Mouse (Mus musculus) liver, embryonic 15.5 days (tissue): ENCODE measurements at regions not wholly inside any gene's neighbourhood (a gene's known extent, or its start where the extent isn't known, plus 50 kb on each side); places are given as distances from the start of the nearest gene placed in this dataset.

Source experiments
- ATAC-seq: fragments of 200-750 bp; cut with Nextera tagmentation; 2 replicates; pipeline ENCODE4 v1.8.0; 2017; ENCODE audit warnings: moderate number of reproducible peaks, mild to moderate bottlenecking, moderate library complexity; ENCODE audit not compliant: insufficient read depth
- H3K27ac ChIP-seq: fragments of 300-500 bp; sonication (generic); replicated peaks from 2 replicates; pipeline ENCODE4 v1.5.1; 2015; ENCODE audit warnings: mild to moderate bottlenecking, inconsistent platforms
- H3K27me3 ChIP-seq: fragments of 300-500 bp; sonication (generic); 2 replicates; pipeline ENCODE4 v1.6.1; 2015; ENCODE audit warnings: mild to moderate bottlenecking, inconsistent platforms
- H3K36me3 ChIP-seq: fragments of 300-500 bp; sonication (generic); replicated peaks from 2 replicates; pipeline ENCODE4 v1.6.1; 2015; ENCODE audit warnings: moderate library complexity, mild to moderate bottlenecking, inconsistent platforms
- H3K4me1 ChIP-seq: fragments of 300-500 bp; sonication (generic); replicated peaks from 2 replicates; pipeline ENCODE4 v1.6.1; 2015; ENCODE audit warnings: inconsistent platforms
- H3K4me2 ChIP-seq: fragments of 300-500 bp; sonication (generic); 2 replicates; pipeline ENCODE4 v1.6.1; 2015; ENCODE audit warnings: moderate library complexity, mild to moderate bottlenecking, inconsistent platforms
- H3K4me3 ChIP-seq: fragments of 300-500 bp; sonication (generic); replicated peaks from 2 replicates; pipeline ENCODE4 v1.5.1; 2015; ENCODE audit warnings: mild to moderate bottlenecking, inconsistent platforms
- H3K9ac ChIP-seq: fragments of 300-500 bp; sonication (generic); 2 replicates; pipeline ENCODE4 v1.6.1; 2015; ENCODE audit warnings: moderate library complexity, mild to moderate bottlenecking, inconsistent platforms
- H3K9me3 ChIP-seq: fragments of 300-500 bp; sonication (generic); replicated peaks from 2 replicates; pipeline ENCODE4 v1.6.1; 2016; ENCODE audit warnings: inconsistent platforms
- WGBS: fragments of 180-500 bp; shearing (Covaris S2); methylation state at CpG from one replicate; pipeline ENCODE4 v1.1.7; 2015; ENCODE audit warnings: mixed read lengths; ENCODE audit not compliant: insufficient replicate concordance; 5-methylcytosine and 5-hydroxymethylcytosine counted together

DNA sequence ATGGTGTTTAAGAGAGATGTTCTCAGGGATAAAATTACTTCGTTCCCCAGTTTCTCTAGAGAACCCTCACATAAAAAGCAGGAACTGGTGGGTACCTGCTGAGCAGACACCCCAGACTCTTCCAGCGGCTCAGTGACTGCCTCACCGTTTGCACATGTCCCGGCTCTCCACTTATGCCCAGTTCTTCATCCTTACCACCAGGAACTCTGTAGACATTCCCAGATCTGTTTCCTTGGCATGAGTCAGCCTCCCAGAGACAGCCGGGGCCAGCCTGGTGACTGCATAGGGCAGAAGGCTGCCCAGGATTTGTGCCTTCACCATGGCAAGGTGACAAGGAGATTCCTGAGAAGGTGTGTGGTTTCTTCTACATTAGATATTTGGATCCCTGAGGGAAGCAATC is 81.6 kb upstream of the Rasgrf1 start:
- Histone ChIP-seq H3K9me3 (no peaks in the 10 kb centered on the region), H3K4me2 (no peak overlapping the region), H3K36me3 (no peaks in the 10 kb centered on the region), H3K27me3 (no peaks in the 10 kb centered on the region), H3K4me3 (no peak overlapping the region), H3K9ac (no peak overlapping the region), H3K4me1 (no peaks in the 10 kb centered on the region), H3K27ac (no peak overlapping the region)
- WGBS: 58% methylated on average over 5 of the region's 5 CpGs
- no peak for ATAC-seq

DNA sequence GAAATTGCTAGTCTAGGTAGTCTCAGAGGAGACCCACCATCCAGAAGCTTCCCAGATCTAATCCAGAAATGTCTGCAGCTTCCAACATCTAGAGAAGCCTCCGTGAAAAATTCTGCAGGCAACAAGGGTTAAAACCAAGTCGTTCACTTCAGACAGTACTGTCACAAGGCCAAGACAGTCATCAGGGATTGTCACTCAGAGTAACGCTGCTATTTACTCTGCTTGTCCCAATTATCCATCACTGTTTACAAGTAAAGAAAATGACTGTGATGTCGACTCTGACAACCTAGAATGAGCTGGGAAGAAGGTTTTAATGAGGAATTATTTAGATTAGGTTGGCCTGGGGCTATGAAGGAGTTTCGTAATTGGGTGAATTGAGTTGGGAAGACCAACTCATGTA is 82.1 kb upstream of the Rasgrf1 start:
- no peak overlapping the region for H3K4me3 ChIP-seq
- WGBS: 42% methylated on average over 5 of the region's 5 CpGs
- H3K36me3 ChIP-seq: no peaks in the 10 kb centered on the region
- H3K27me3 ChIP-seq: no peaks in the 10 kb centered on the region
- H3K9me3 ChIP-seq: no peaks in the 10 kb centered on the region
- no peak overlapping the region for H3K4me2 ChIP-seq
- H3K9ac ChIP-seq: no peak overlapping the region
- no peak for ATAC-seq
- no peak overlapping the region for H3K27ac ChIP-seq
- H3K4me1 ChIP-seq: no peaks in the 10 kb centered on the region

DNA sequence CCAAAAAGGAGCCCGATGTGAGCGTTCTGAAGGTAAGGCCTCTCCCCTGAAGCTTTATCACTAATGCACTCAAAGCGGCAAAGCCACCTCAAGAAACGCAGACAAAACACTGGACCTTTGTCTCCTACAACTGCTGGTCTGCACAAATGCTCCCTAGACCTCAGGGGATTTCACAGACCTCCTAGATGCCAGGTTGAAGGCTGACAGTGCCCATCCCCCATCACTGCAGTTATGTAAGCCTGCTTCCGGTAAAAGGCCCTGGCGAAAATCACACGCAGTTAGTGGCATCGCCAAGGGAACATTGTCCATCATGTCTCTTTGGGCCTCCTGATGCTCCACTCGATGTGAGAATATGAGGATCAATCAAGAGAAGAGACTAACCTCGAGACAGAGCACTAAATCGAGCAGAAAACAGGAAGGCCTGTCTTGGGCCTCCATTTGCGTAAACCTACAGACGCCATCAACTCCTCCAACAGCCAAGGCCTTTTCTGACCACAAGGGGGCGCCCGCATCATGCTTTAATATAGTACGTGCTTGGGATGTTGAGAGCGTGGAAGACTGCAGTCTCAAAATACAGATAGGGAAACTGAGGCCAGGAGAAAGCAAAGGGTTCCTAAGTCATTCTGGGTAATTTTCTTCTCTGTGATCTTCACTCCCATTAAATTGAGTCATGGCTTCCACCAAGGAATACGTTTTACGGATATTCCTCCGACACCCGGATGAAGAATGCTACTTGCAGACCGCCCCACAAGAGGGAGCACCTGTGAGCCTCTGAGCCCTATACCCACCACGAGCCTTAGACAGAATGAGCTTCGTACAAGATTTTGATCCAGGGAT is 82.8 kb upstream of the Rasgrf1 start:
- WGBS: 31% methylated on average over 24 of the region's 24 CpGs
- ATAC-seq: peak; percentile 49; the same call in 1 of the 2 replicates
- Histone ChIP-seq H3K9ac (no peak overlapping the region), H3K27ac (no peak overlapping the region), H3K9me3 (no peaks in the 10 kb centered on the region), H3K4me3 (0 out of 2 replicates have a peak overlapping the region, but pooled peaks have one; percentile 7), H3K27me3 (no peaks in the 10 kb centered on the region), H3K4me1 (no peaks in the 10 kb centered on the region), H3K4me2 (peak overlapping the region; percentile 41), H3K36me3 (no peaks in the 10 kb centered on the region)

DNA sequence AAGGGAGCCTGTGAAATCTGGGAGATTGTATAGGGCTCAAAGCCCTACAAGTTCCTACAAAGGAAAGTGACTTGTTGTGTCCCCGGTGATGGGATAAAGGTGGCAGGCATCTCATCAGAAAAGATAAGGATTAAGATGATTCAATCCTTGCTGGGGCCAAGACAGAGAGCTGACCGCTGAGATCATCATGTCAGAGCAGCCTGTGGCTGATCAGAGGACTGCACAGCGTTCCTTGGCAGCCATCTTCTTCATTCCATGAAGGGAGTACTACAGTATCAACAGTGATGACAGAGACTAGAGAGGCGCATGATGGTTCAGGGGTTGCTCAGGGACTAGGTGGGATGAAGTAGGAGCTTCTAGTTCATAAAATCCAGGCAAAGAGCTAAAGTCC is 83.6 kb upstream of the Ankrd34c start:
- Histone ChIP-seq H3K27me3 (no peaks in the 10 kb centered on the region), H3K36me3 (no peaks in the 10 kb centered on the region), H3K27ac (no peak overlapping the region), H3K9ac (no peak overlapping the region), H3K4me1 (no peaks in the 10 kb centered on the region), H3K4me3 (no peak overlapping the region), H3K9me3 (no peaks in the 10 kb centered on the region), H3K4me2 (no peak overlapping the region)
- ATAC-seq: no peak
- 69% methylated on average over 4 of the region's 4 CpGs for WGBS

DNA sequence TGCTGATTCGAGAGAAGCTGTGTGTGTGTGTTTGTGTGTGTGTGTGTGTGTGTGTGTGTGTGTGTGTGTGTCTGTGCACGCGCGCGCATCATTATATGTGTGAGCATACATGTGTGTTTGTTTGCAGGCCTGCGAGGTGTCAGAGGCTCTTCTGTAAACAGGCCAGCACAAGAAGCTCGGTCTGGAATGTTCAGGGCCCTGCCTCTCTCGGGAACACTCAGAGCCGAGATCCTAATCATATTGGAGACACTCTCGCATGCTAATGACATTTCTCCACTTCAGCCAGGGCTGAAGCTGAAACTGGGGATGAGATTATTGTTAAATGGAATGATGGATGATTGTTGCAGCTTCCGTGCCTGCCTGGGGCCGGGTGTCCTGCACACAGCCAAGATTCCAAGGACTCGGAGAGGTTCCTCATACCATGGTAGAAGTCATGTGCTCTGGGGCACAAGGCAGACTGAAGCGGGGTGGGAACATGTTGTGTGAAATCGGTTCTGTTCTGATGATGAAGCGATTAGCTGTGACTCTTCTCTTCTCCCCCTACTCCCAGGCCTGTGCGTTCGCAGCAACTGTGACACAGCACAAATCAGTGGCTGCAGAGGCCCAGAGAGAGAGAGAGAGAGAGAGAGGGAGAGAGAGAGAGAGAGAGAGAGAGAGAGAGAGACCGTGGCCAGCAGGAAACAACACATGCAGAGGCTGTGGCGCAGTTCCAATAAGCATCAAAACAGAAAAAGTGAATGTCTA is 83.0 kb upstream of the Ankrd34c start:
- H3K27ac ChIP-seq: no peak overlapping the region
- ATAC-seq: no peak

DNA sequence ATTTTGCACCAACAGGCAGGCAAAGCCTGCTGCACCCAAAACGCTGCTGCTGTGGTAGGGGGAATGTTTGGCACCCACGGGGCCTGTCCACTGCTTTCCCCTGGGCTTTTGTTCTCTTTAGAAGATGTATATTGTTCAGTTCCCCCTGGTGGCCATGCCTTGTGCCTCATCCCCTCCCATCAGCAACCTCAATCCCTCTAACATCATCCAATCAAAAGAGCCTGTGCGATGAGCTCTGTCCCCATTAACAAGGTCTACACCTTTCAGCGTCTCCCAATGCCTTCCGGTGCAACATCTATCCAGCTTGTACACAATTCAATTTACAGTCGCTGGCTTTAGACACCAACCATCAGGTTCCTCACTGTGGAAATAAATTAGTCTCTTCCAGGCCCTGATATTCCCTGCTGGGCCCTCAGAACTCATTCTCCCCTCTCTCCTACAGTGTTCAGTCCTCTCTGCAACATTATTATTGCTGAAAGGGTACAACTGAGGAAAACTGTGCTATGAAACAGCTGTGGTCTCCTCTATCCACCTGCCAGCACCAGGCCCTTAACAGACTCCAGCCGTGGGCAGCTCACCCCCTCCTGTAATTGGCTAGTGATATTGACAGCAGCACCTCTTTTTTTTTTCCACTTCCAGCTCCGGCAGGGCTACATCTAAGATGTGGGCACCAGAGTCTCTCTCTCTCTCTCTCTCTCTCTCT is 75.5 kb upstream of the Ankrd34c start:
- H3K27ac ChIP-seq: no peak overlapping the region
- H3K9ac ChIP-seq: no peak overlapping the region
- ATAC-seq: no peak
- H3K9me3 ChIP-seq: no peaks in the 10 kb centered on the region
- 49% methylated on average over 8 of the region's 8 CpGs for WGBS
- H3K36me3 ChIP-seq: no peaks in the 10 kb centered on the region
- no peaks in the 10 kb centered on the region for H3K27me3 ChIP-seq
- H3K4me3 ChIP-seq: no peak overlapping the region
- H3K4me2 ChIP-seq: no peak overlapping the region
- no peaks in the 10 kb centered on the region for H3K4me1 ChIP-seq

More for the DNA sequence above, 83.0 kb upstream of the Ankrd34c start:
- Histone ChIP-seq H3K4me1 (no peaks in the 10 kb centered on the region), H3K27me3 (no peaks in the 10 kb centered on the region), H3K4me3 (no peak overlapping the region), H3K9me3 (no peaks in the 10 kb centered on the region), H3K4me2 (no peak overlapping the region), H3K9ac (no peak overlapping the region), H3K36me3 (no peaks in the 10 kb centered on the region)
- WGBS: 59% methylated on average over 20 of the region's 20 CpGs

DNA sequence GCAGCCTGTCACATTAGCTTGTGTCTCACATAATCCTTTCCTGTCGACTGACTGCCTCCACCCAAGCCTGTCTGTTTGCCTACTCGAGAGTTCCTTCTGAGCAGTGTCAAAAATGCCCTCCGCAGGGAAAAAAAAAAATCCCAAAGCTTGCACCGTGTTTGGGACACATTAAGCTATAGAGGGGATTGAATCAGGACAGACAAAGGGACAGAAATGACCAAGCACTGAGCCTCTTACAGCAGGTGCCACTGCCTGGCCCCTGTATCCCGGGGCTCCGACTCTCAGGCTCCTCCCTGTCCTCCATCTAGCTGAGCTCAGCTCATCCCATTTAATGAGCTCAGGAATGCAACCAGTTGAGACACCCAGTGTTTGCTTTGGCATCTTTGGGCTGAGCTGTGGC is 69.1 kb upstream of the Ankrd34c start:
- no peak for ATAC-seq
- Histone ChIP-seq H3K4me1 (no peaks in the 10 kb centered on the region), H3K9ac (no peak overlapping the region), H3K36me3 (no peaks in the 10 kb centered on the region), H3K27ac (no peak overlapping the region), H3K9me3 (no peaks in the 10 kb centered on the region), H3K4me3 (no peak overlapping the region), H3K27me3 (no peaks in the 10 kb centered on the region), H3K4me2 (no peak overlapping the region)
- 45% methylated on average over 6 of the region's 6 CpGs for WGBS

DNA sequence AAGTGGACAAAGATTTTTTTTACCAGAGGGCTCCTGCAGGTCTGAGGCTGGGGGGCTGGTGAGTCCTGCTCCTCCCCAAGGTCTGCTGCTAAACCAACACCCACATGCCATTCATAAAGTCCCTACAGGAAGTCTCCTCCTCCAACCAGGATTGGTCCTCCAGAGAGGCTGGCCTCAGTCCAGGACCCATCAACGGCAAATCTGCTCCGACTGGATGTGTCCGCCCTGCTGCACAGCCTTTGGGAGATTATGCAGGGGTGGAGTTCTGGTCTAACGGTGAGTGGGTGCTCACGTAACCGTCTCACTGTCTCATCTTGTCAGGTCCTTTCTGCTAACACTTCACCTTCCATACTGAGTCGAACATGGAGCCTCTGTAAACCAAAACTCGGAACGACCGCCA is 64.4 kb upstream of the Ankrd34c start:
- no peaks in the 10 kb centered on the region for H3K36me3 ChIP-seq
- WGBS: 77% methylated on average over 10 of the region's 10 CpGs
- H3K9ac ChIP-seq: no peak overlapping the region
- ATAC-seq: no peak
- H3K4me1 ChIP-seq: no peaks in the 10 kb centered on the region
- H3K4me2 ChIP-seq: no peak overlapping the region
- H3K9me3 ChIP-seq: no peaks in the 10 kb centered on the region
- no peaks in the 10 kb centered on the region for H3K27me3 ChIP-seq
- no peak overlapping the region for H3K27ac ChIP-seq
- H3K4me3 ChIP-seq: no peak overlapping the region

DNA sequence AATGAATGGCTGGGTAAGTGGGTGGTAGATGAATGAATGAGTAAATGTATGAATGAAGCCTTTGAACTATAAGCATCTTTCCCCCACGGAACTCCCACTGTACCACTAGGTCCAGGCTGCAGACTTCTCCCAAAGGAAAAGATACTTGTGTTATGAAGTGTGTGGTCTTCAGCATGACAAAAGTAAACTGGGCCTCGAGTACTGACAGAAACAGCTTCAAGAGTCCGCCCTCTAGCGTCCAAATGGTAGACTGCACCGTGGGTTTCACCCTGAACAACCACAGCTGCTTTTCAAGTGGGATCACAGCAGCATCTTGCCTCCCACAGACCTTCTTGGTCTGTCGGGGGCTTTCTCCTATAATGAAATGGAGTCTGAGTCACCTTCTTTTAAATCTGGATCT is 54.7 kb upstream of the Ankrd34c start:
- no peak for ATAC-seq
- H3K27ac ChIP-seq: no peak overlapping the region
- H3K4me3 ChIP-seq: no peak overlapping the region
- 5% methylated on average over 6 of the region's 6 CpGs for WGBS
- no peaks in the 10 kb centered on the region for H3K9me3 ChIP-seq
- H3K36me3 ChIP-seq: no peaks in the 10 kb centered on the region
- no peaks in the 10 kb centered on the region for H3K4me1 ChIP-seq
- H3K4me2 ChIP-seq: no peak overlapping the region
- no peak overlapping the region for H3K9ac ChIP-seq
- no peaks in the 10 kb centered on the region for H3K27me3 ChIP-seq

DNA sequence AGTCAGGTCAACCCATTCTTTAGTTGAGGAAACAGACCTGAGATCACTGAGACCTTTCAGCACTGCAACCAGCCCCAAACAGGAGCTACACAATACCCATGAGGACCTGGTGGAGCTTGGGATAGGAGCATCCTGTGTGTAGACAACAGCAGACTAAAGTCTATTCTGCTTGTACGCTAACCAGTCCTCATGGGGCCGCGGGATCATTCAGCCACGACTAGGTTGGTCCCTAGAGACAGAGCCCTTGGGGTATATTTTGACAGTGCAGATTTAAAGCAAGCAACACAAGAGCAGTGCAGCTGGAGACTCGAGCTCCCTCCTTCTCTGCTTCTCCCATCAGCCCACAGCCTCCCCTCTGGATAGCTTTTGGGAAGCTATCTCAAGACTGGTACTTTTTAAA is 51.7 kb upstream of the Ankrd34c start:
- H3K9ac ChIP-seq: no peak overlapping the region
- H3K27me3 ChIP-seq: no peaks in the 10 kb centered on the region
- no peak overlapping the region for H3K4me3 ChIP-seq
- 72% methylated on average over 5 of the region's 5 CpGs for WGBS
- no peak overlapping the region for H3K27ac ChIP-seq
- ATAC-seq: no peak
- H3K9me3 ChIP-seq: no peaks in the 10 kb centered on the region
- no peaks in the 10 kb centered on the region for H3K36me3 ChIP-seq
- no peaks in the 10 kb centered on the region for H3K4me1 ChIP-seq
- no peak overlapping the region for H3K4me2 ChIP-seq

DNA sequence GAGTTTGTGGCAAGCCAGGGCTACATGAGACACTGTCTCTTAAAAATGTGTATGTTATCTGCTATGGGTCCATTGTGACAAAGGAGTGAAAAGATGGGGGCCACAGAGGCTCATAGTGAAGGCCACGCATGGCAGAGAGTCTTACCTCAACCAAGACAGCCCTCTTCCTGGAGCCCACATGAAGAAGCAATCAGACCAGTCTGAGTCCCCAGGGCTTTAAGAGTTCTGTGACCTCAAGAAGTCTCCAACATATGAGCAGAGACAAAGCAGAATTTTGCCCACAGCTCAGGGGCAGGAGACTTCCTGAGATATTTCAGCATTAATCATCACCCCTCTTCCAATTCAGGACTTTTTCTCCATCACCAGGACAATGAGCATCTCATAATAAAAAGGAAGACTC is 50.4 kb upstream of the Ankrd34c start:
- Histone ChIP-seq H3K27ac (no peak overlapping the region), H3K9me3 (no peaks in the 10 kb centered on the region), H3K36me3 (no peaks in the 10 kb centered on the region), H3K4me3 (no peak overlapping the region), H3K27me3 (no peaks in the 10 kb centered on the region), H3K4me1 (no peaks in the 10 kb centered on the region), H3K9ac (no peak overlapping the region), H3K4me2 (no peak overlapping the region)
- WGBS: 62% methylated on average over 1 of the region's 1 CpGs
- no peak for ATAC-seq
